Mouse (Mus musculus) lung, embryonic 16.5 days (tissue): ENCODE results near the gene Dnm1l. TPM values are rescaled to one million over a fixed set of nuclear protein-coding genes. Genes with fewer than 3 reads are reported as not detected.
A peak's percentile ranks its signal among the peaks of the same experiment; 100 is the strongest.

Source experiments
- ATAC-seq: fragments of 200-750 bp; cut with Nextera tagmentation; 2 replicates; pipeline ENCODE4 v1.8.0; 2017; ENCODE audit warnings: low read depth, mild to moderate bottlenecking, moderate library complexity
- H3K27ac ChIP-seq: fragments of 300-500 bp; sonication (generic); 2 replicates; pipeline ENCODE4 v1.5.1; 2014; ENCODE audit warnings: mild to moderate bottlenecking, control low read depth, low read length
- H3K27me3 ChIP-seq: fragments of 300-500 bp; sonication (generic); 2 replicates; pipeline ENCODE4 v1.6.1; 2014; ENCODE audit warnings: low read depth, low read length, mixed read lengths; ENCODE audit not compliant: control insufficient read depth, insufficient read depth
- H3K36me3 ChIP-seq: fragments of 300-500 bp; sonication (generic); 2 replicates; pipeline ENCODE4 v1.6.1; 2014; ENCODE audit warnings: low read length; ENCODE audit not compliant: control insufficient read depth, insufficient read depth
- H3K4me1 ChIP-seq: fragments of 300-500 bp; sonication (generic); replicated peaks from 2 replicates; pipeline ENCODE4 v1.6.1; 2014; ENCODE audit warnings: low read length, mixed read lengths; ENCODE audit not compliant: control insufficient read depth, insufficient read depth
- H3K4me2 ChIP-seq: fragments of 300-500 bp; sonication (generic); 2 replicates; pipeline ENCODE4 v1.6.1; 2014; ENCODE audit warnings: low read depth, low read length, control low read depth
- H3K4me3 ChIP-seq: fragments of 300-500 bp; sonication (generic); 2 replicates; pipeline ENCODE4 v1.5.1; 2014; ENCODE audit warnings: mild to moderate bottlenecking, low read length, control low read depth
- H3K9ac ChIP-seq: fragments of 300-500 bp; sonication (generic); 2 replicates; pipeline ENCODE4 v1.6.1; 2014; ENCODE audit warnings: low read length, control low read depth
- H3K9me3 ChIP-seq: fragments of 300-500 bp; sonication (generic); 2 replicates; pipeline ENCODE4 v1.6.1; 2016; ENCODE audit warnings: low read length; ENCODE audit not compliant: control insufficient read depth
- WGBS: fragments of 180-500 bp; shearing (Covaris S2); extraction: QIAGEN DNeasy Blood & Tissue Kit; methylation state at CpG from one replicate; pipeline ENCODE4 v1.1.7; 2014; 5-methylcytosine and 5-hydroxymethylcytosine counted together
- polyA plus RNA-seq: library from polyadenylated mRNA; unstranded; fragments of >200 nt; fragmentation: Nextera tagmentation; extraction: Ambion mirVana; gene quantifications from 2 replicates; pipeline ENCODE4 v1.2.1, GENCODE M21; 2015

The Dnm1l gene
- polyA plus RNA-seq, 1 experiment from 2014 or later: 54.7 TPM

DNA sequence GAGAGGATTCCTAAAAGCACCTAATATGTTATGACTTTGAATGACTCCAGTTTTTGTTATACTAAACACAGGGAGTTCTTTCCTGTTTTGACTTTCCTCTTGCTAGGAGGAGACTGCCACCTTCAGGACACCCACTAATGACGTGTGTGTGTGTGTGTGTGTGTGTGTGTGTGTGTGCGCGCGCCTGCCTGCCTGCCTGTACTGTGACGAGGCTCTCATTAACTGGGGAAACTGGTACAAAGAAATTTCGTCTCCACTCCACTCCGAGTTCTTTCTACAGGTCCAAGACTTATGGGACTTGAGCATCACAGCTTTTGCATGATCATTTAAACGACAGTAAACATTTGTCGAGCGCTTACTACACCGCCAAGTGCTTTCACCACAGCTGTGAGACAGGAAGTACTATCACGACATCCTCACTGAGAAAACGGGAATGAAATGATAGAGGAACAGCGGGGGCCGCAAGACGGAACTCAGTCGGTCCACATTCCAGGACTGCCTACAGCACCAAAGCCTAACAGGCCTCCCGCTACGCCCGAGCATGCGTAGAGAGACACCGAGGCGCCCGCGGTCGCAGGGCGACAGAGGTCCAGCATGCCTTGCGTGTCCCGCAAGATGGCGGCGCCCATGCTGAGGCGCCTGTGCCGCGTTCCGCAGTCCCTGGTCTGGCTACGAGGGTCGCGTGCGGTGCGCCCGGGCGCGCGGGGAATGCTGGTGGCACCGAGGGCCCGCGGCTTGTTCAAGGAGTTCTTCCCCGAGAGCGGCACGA is 56.2 kb downstream of the Dnm1l start, which contains the start of gene Yars2:
Yars2 (plus strand) TSS at position 597 of the 769 bp plus-strand sequence.
- ATAC-seq: peak; percentile 100
- H3K9ac ChIP-seq: peak within 1 kb of the TSS; percentile 75
- no peaks in the 10 kb centered on the region for H3K9me3 ChIP-seq
- H3K36me3 ChIP-seq: peaks cover 10% of the 10 kb centered on the region
- H3K27me3 ChIP-seq: no peaks in the 10 kb centered on the region
- under 1% methylated on average over 50 of the region's 50 CpGs for WGBS
- H3K4me1 ChIP-seq: peaks cover 14% of the 10 kb centered on the region
- H3K4me2 ChIP-seq: peak within 1 kb of the TSS; percentile 73
- peak within 1 kb of the TSS; percentile 99 for H3K27ac ChIP-seq
- peak within 1 kb of the TSS; percentile 64 for H3K4me3 ChIP-seq

GRCm38 (mm10) chr16:16273752-16274151 is 85.0 kb downstream of the Dnm1l start:
- H3K27ac ChIP-seq: no peak overlapping the region
- H3K27me3 ChIP-seq: no peaks in the 10 kb centered on the region
- H3K9ac ChIP-seq: no peak overlapping the region
- H3K36me3 ChIP-seq: no peaks in the 10 kb centered on the region
- no peaks in the 10 kb centered on the region for H3K9me3 ChIP-seq
- no peak overlapping the region for H3K4me2 ChIP-seq
- no peak overlapping the region for H3K4me3 ChIP-seq
- WGBS: 82% methylated on average over 6 of the region's 6 CpGs
- ATAC-seq: no peak
- H3K4me1 ChIP-seq: no peaks in the 10 kb centered on the region

GRCm38 (mm10) chr16:16272978-16273377 is 85.8 kb downstream of the Dnm1l start:
- Histone ChIP-seq H3K4me3 (no peak overlapping the region), H3K9ac (no peak overlapping the region), H3K36me3 (no peaks in the 10 kb centered on the region), H3K27ac (no peak overlapping the region), H3K9me3 (no peaks in the 10 kb centered on the region), H3K4me2 (no peak overlapping the region), H3K27me3 (no peaks in the 10 kb centered on the region), H3K4me1 (no peaks in the 10 kb centered on the region)
- no peak for ATAC-seq
- WGBS: 65% methylated on average over 3 of the region's 3 CpGs

- H3K9ac ChIP-seq: no peak overlapping the region
- H3K4me1 ChIP-seq: peaks cover 5% of the 10 kb centered on the region; the same call in 1 of the 2 replicates
- no peak overlapping the region for H3K4me2 ChIP-seq
- H3K4me3 ChIP-seq: no peak overlapping the region
- WGBS: 56% methylated on average over 3 of the region's 3 CpGs
- ATAC-seq: peak; percentile 71
- peak overlapping the region; percentile 57; the same call in 1 of the 2 replicates for H3K27ac ChIP-seq
- no peaks in the 10 kb centered on the region for H3K9me3 ChIP-seq
- H3K27me3 ChIP-seq: no peaks in the 10 kb centered on the region
- no peaks in the 10 kb centered on the region for H3K36me3 ChIP-seq
Measured at GRCm38 (mm10) chr16:16262436-16262835, 96.3 kb downstream of the Dnm1l start.

Other genes starting within 250 kb of the Dnm1l start
- gene Pkp2, start 145.6 kb downstream of the Dnm1l start, polyA plus RNA-seq: 11.9 and 12.9 TPM in 2 replicates
- 23.6 and 29.3 TPM in 2 replicates for gene Yars2, start 56.0 kb downstream of the Dnm1l start, polyA plus RNA-seq
- 5.3 and 6.5 TPM in 2 replicates for gene Fgd4, start 241.6 kb upstream of the Dnm1l start, polyA plus RNA-seq